Mouse (Mus musculus) lung, adult 2 months (tissue): ENCODE results near the gene Fam173b. TPM values are rescaled to one million over a fixed set of nuclear protein-coding genes. Genes with fewer than 3 reads are reported as not detected.

Source experiments
- DNase-seq: peaks from one replicate; pipeline ENCODE4 v3.0.0; 2022
- H3K4me1 ChIP-seq: fragments of 200-500 bp; 2 replicates; pipeline ENCODE4 v1.6.1; 2011; ENCODE audit warnings: low read length; ENCODE audit not compliant: control insufficient read depth, insufficient read depth
- H3K4me3 ChIP-seq: fragments of 200-500 bp; replicated peaks from 2 replicates; pipeline ENCODE3; 2011; ENCODE audit warnings: low read depth, mild to moderate bottlenecking, control low read depth, low read length; ENCODE audit errors: extremely low read depth
- CTCF ChIP-seq: fragments of 200-500 bp; IDR thresholded peaks from 2 replicates; pipeline ENCODE4 v1.5.1; 2011; ENCODE audit warnings: mild to moderate bottlenecking, low read length, control low read depth; ENCODE audit not compliant: insufficient read depth
- POLR2A ChIP-seq: fragments of 200-500 bp; IDR thresholded peaks from 2 replicates; pipeline ENCODE4 v1.6.1; 2011; ENCODE audit warnings: low read depth, mild to moderate bottlenecking, control low read depth, low read length, borderline replicate concordance; ENCODE audit errors: extremely low read depth
- WGBS: fragments of 180-500 bp; shearing (Covaris S2); methylation state at CpG from one replicate; pipeline ENCODE4 v1.1.7; 2018; 5-methylcytosine and 5-hydroxymethylcytosine counted together
- polyA plus RNA-seq: library from polyadenylated mRNA; depleted of rRNA; stranded (reverse); fragments of >200 nt; gene quantifications from 2 replicates; pipeline ENCODE4 v1.2.3, GENCODE M21; 2012; rRNA removed

The Fam173b gene
- polyA plus RNA-seq, result 5.5 and 9.3 TPM in 2 replicates

DNA sequence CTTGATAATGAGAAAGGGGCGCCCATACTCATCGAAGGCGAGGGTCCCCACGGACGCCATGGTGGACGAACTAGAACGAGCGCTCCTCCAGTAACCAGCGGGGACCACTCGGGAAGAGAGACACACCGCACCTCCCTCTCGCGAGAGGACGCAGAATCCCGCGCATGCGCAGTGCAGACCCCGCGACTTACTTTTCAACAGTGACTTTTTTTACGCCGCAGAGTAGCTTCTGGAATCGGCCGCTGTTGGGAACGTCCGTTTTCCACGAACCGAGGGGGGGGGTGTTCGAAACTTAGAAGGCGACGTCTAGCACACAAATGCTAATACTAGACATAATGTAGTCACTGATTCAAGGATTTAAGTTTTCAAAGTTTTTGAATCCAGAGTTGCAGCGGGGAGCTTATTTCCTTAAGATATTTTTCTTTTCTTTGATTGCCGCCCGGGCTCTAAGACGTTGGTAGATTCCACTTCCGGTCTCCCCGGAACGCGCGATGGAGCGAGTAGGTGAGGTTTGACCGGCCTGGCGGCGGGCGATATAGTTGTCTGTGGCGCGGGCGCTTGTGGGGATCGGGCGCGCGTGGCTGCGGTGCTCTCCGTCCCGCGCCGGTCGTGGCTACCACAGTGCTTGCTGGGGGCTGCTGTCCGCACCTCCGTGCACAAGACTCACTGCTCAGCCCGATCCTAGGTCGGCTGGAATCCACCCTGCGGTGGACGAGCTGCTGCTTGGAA, at the start of gene Fam173b, which contains the start of gene Cct5:
TSS of gene Fam173b (plus strand) at position 207 of the 729 bp plus-strand sequence.
TSS of gene Cct5 (minus strand) at position 159 of the 729 bp plus-strand sequence.
- under 1% methylated on average over 63 of the region's 63 CpGs for WGBS
- DNase-seq, result peak; percentile 100
- Histone ChIP-seq H3K4me3 (peak within 1 kb of the TSS; percentile 96), H3K4me1 (peaks cover 11% of the 10 kb centered on the region)
- TF ChIP-seq CTCF, result no peak
- TF ChIP-seq POLR2A, result peak; percentile 94; the same call in 1 of the 2 replicates

DNA sequence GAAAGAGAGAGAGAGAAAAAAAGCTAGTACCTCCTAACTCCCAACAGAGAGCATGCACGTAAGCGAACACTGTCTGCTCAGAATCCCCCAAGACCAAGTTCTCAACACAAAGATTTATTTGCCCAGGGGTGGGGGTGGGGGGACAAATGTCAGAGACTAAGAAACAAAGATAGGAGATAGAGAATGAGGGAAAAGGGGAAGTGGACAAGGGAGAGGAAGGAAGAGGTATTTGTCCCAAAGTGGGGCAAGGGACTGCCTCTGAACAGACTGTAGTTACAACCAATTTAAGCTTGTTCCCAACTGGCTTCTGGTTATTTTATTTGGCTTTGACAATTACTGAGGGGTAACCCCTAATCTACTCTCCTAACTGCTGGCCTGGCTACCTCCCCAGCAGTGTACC, 46.8 kb upstream of the Fam173b start:
- Histone ChIP-seq H3K4me1 (no peaks in the 10 kb centered on the region), H3K4me3 (no peak overlapping the region)
- no peak for TF ChIP-seq POLR2A
- no peak for TF ChIP-seq CTCF
- WGBS, result 86% methylated on average over 2 of the region's 2 CpGs
- no peak for DNase-seq

DNA sequence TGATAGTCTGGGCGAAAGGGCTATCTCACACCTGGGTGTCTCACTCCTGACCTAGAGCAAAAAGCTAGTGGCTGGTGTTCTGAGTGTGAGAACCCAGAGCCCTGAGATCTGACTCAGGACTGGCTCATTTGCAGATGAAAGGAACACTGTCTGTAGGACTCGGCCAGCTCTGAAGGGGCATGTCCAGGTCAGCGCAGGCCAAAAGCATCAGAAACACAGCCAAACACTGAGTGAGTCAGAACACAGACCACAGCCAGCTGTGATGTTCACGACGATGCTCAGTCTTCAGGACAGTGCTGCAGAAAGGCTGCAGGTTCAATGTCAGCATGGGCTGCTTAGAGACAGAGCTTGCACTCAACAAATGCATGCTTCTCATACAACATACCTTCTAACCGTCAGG, 40.3 kb upstream of the Fam173b start:
- DNase-seq, result no peak
- Histone ChIP-seq H3K4me3 (no peak overlapping the region), H3K4me1 (no peaks in the 10 kb centered on the region)
- 82% methylated on average over 6 of the region's 6 CpGs for WGBS
- TF ChIP-seq POLR2A (no peak), CTCF (no peak)

DNA sequence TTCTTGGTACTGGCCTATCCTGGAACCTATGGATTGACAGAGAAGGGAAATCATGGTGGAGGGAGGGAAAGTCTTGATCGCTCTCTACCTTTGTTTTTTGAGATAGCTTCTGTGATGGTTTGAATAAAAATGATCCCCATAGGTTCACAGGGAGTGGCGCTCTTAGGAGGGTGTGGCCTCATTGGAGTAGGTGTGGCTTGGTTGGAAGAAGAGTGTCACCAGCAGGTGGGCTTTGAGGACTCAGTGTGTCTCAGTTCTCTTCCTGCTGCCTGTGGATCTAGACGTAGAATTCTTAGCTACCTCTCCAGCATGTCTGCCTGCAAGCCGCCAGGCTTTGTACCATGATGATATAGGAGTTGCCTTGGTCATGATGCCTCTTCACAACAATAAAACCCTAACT, 39.7 kb upstream of the Fam173b start:
- no peak for DNase-seq
- TF ChIP-seq CTCF (no peak), POLR2A (no peak)
- H3K4me1 ChIP-seq, result no peaks in the 10 kb centered on the region
- WGBS, result 95% methylated on average over 4 of the region's 4 CpGs
- no peak overlapping the region for H3K4me3 ChIP-seq

DNA sequence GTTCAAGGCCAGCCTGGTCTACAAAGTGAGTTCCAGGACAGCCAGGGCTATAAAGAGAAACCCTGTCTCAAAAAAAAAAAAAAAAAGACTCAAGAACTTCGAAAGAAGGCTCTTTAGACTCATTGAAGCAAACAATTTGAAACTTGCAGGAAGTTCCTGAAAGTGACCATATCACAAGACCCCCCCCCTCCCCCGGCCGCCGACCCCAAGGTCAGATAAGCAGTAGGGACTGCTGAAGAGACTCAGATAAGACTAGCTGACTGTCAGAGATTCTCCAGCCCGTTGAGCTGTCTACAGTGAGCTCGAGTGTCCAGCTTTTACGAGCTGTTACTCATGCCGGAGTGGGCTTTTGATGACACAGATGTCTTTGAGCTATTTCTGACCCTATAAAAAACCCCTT, 38.8 kb upstream of the Fam173b start:
- no peak for DNase-seq
- WGBS, result 64% methylated on average over 8 of the region's 8 CpGs
- H3K4me1 ChIP-seq, result no peaks in the 10 kb centered on the region
- TF ChIP-seq CTCF, result no peak
- no peak for TF ChIP-seq POLR2A
- no peak overlapping the region for H3K4me3 ChIP-seq

DNA sequence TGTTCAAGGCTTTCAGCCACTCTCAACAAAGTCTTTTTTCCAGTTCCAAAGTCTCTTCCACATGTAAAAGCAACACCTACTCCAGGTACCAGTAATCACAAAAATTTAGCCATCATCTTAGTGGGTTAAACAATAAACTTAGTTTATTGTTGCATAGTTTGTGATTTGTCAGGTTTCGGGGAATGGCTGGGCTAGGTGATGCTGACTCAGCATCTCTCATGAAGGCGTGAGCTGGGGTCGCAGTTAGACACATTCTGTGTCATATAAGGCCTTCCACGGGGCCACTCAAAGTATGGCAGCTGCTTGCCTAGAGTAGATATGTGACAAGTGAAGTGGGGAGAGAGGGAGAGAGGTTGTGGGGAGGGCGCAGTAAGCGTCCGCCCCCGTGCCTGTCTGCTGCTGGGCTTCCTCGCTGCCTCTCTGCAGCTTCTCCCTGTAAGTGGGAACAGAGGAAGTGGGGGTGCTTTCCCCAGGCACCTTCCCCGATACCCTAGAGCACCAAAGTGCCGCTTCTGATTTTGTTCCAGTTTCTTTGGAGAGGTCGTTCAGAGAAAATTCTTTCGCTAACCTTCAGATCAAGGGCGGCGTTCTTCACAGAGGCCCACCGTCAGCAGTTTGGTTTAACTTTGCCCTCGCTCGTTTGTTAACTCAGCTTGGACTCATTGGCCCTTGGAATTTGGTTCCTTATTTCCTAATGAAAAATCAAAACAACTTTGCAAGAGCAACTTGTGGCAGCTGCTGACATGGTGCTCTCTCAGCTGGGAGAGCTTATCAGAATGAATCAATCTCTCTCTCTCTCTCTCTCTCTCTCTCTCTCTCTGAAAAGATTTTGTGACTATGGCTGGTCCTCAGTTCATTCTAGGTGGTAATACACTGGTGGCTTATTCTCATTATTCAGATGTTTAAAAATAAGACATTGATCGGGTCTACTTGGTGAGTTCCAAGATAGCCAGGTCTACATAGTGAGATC, 37.8 kb upstream of the Fam173b start:
- TF ChIP-seq POLR2A (no peak), CTCF (no peak)
- WGBS, result 39% methylated on average over 19 of the region's 19 CpGs
- DNase-seq, result no peak
- Histone ChIP-seq H3K4me3 (peak overlapping the region; percentile 13), H3K4me1 (peaks cover 5% of the 10 kb centered on the region; the same call in 1 of the 2 replicates)

DNA sequence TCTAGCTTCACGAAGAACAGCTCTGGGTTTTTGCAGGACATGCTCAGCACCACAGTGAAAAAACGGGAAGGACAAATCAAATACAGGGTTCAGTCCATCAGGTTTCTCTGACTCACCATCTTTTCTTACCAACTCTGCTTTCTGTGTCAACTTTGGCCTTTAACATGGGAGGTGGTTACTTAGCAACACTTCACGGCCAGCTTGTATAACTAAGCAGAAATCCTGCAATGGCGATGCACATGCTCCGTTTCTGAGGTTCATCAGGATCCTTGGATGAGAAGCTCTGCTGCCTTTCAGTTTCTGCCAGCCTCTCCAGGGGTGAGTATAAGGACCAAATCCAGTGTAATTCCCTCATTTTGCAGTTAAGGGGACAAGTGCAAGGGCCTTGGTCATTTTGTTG, 36.5 kb upstream of the Fam173b start, which contains the start of gene Cmbl:
TSS of gene Cmbl (plus strand) at position 206 of the 400 bp plus-strand sequence.
- no peak within 1 kb of the TSS for H3K4me3 ChIP-seq
- no peak for TF ChIP-seq POLR2A
- TF ChIP-seq CTCF, result no peak
- 68% methylated on average over 5 of the region's 5 CpGs for WGBS
- peaks cover 6% of the 10 kb centered on the region; the same call in 1 of the 2 replicates for H3K4me1 ChIP-seq
- DNase-seq, result no peak

DNA sequence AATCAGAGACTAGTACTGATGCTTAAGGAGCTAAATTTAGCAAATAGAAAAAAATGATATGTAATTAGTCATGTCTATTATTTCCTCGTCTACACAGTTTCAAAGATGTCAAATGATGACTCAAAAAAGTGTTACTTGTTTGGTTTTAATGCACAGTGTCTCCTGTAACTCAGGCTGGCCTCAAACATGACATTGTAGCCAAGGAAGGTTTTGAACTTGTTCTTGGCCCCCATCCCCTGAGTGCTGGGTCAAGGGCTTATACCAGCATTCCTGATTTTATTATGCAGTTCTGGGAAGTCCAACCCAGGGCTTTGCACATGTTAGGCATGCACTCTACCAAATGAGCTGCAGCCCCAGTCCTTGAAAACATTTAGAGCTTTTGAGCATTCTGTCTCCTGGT, 35.9 kb upstream of the Fam173b start:
- Histone ChIP-seq H3K4me1 (peaks cover 6% of the 10 kb centered on the region; the same call in 1 of the 2 replicates), H3K4me3 (no peak overlapping the region)
- TF ChIP-seq POLR2A (no peak), CTCF (no peak)
- no peak for DNase-seq
- 48% methylated on average over 1 of the region's 1 CpGs for WGBS

DNA sequence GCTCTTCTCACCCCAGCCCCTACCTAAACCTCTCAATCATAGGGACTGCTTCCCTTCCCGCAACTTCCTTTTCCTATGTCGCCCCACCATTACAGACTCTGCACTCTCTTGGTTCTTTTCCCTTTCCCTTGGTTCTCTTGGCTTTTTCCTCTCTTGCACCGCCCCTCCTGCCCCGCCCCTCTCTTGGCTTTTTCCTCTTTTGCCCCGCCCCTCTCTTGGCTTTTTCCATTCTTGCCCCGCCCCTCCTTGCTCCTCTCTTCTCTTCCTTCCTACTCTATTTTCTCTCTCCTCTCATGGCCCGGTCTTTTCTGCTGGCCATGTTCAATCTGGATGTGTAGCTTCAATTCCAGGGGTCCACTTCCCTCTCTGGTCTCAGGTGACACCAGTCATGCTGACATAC, 34.2 kb upstream of the Fam173b start:
- 81% methylated on average over 5 of the region's 7 CpGs for WGBS
- no peak overlapping the region for H3K4me3 ChIP-seq
- TF ChIP-seq POLR2A (no peak), CTCF (no peak)
- no peak for DNase-seq
- peaks cover 6% of the 10 kb centered on the region for H3K4me1 ChIP-seq
